Mouse (Mus musculus) layer of hippocampus, postnatal 25 days (tissue): Measurements from ENCODE around the gene Nek8. TPM values are rescaled to one million over a fixed set of nuclear protein-coding genes. Genes with fewer than 3 reads are reported as not detected.
"Not testable (repeated sequence)": the region's sequence is repeated elsewhere in the genome, so short reads cannot be mapped to it uniquely, and the experiment has no call there.

Source experiments
- DNase-seq, 2 experiments: peaks; one replicate each; pipeline ENCODE4 v3.0.0; 2022; ENCODE audit warnings: mixed read lengths in 2 of 2, low spot score in 1 of 2; ENCODE audit errors: extremely low spot score in 1 of 2
- total RNA-seq, 2 experiments: library from RNA; stranded (reverse); gene quantifications; 2 replicates each; pipeline ENCODE4 v1.2.3; 2021

The Nek8 gene
- 1 to 10 TPM; 3.1 to 3.3 TPM for total RNA-seq

DNA sequence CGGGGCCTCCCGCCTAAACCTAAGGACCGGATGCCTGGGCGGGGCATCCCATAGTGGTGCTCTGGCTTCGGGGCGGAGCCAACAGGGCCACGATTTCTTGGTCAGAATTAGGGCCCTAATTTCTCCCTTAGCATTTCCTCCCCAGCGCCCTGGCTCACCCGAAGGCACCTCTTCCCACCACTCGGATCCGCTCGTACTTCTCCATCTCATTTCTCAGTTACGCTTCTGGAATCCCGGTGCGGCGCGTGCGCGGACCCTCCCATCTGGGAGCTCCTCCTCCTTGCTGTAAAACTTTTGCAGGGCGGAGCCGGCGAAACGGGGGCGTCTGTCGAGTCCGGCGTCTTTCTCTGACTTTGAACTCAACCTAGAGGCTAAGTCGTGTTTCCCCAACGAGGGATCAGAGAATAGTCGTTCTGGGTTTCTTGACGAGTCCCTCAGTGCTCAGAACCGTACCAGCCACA is at the start of gene Nek8, which contains the start of gene Tlcd1:
TSS of gene Nek8 (minus strand) at position 274 of the 461 bp plus-strand sequence.
TSS of gene Tlcd1 (plus strand) at position 310 of the 461 bp plus-strand sequence.
- DNase-seq, result peak in 1 of 2 experiments; percentile 66

DNA sequence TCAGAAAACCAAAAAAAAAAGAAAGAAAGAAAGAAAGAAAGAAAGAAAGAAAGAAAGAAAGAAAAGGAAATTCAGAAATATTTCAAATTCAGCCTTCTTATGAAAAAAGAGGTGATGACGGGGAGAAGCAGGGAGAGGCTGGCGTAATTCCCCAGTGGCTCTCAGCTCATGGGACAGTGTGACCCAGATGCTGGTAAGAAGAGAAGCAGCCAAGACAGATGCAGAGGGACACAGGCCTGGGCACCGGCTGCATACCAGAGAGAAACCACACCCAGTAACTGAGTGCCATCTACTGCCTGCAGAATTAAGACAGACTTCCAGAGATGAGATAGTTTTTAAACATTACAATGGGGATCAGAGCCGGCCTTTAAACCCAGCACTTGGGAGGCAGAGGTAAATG is 47.1 kb upstream of the Nek8 start:
- DNase-seq, result no peak

DNA sequence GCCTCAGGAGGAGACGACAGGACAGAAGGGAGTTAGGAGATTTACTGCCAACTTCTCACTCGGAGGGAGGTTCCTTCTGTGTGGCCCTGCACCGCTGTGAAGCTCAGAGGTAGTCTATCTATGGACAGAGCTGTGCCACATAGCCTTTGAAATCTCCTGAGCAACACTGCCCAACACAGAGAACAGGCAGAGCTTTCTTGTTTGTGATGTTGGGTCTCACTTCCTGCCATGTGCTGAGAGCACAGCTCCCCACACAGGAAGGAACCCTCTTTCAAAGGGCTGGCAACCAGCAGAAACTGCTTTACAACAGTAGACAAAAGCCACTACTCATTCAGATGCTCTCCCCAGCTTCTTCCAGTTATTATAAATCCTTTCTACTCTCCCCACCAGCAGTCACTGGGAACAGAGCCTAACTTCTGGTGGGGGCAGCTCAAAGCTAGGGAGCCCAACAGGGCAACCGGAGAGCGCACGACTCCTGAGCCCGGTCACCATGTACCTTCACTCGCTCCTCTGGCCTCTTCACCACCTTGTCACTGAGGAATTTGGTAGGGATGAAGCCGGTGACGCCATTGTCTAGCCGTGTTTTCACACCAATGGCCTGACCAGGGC is 39.3 kb upstream of the Nek8 start:
- DNase-seq, result no peak

DNA sequence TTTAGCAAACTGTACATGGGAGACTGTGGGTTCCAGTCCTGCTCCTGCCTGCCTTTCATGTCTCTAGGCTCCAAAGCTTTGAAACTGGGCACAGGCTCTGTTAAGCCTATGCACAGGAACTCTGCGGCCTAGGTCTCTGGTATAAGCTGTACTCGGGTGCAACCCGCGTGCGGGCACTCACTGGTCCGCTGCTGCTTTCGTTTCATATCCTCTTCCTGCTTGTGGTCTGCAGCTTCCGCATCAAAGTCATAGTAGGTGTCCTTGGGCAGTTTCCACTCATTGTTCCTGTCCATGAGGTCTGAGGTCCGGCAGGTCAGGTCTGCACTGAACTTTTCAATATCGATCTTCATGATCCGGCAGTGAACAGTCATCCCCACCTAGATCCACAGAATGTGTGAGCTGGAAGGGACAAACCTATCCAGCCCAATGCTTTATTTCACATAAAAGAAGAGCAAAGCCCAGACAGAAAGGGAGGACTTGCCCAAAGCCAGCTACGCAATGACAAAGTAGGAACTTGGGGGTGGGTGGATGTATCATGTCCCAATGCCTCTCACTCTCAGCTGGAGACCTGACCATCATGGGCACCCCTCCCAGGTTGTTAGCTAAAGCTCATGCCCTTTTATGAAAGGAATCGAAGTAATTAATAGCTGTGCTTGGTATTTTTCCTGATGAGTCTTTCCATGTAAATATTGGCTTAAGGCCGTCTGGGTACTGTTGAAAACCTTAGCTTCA is 36.8 kb upstream of the Nek8 start:
- DNase-seq, result no peak

DNA sequence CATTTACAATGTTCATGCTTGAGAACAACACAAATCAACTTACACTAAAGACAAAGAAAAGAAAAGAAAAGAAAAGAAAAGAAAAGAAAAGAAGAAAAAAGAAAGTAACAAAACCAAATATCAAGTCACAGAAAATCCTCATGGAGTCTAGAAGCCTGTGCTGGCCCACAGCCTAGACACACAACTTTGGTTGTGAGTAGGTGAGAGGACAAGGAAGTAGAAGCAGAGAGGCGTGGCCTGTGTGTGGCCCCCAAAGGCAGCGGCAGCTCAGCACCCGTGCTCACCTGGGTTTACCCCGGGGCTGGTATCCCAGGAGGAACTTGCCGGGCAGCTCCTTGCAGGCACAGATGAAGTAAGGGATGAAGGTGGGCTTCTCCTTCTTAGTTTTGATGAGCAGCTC is 35.0 kb upstream of the Nek8 start:
- DNase-seq, result no peak

DNA sequence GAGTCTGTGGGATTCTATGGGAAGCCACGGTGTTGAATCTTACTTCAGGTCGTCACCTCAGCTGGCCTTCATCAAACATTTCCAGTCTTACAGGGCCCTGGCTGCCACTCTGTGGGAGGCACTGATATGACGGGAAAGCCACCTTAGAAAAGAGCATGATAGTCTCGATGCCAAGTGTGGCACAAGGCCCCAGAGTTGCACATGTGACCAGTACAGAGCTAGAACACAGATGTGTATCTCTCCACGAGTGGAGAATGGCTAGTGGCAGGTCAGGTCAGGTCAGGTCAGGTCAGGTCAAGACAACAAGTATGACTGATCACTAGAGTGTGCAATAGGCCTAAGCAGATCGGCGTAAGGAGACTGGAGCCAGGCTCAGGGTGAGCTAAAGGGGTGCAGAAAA is 34.1 kb upstream of the Nek8 start:
- no peak for DNase-seq

DNA sequence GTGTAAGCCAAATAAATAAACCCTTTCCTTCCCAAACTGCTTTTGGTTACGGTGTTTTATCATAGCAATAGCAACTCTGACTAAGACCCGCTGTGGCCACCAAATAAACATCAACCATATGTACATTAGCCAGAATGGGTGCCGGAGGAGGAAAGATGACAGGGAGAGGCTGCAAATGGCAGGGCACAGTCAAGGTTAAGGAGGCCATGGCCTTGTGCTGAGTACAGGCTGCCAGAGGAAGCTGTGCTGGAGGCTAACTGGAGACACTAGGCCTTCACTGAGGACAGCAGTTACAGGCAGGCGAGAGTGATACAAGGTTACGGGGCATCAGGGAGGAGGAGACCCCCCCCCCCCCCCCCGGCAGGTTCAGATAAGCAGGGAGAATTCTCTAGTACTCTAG is 33.4 kb upstream of the Nek8 start:
- DNase-seq, result no peak

DNA sequence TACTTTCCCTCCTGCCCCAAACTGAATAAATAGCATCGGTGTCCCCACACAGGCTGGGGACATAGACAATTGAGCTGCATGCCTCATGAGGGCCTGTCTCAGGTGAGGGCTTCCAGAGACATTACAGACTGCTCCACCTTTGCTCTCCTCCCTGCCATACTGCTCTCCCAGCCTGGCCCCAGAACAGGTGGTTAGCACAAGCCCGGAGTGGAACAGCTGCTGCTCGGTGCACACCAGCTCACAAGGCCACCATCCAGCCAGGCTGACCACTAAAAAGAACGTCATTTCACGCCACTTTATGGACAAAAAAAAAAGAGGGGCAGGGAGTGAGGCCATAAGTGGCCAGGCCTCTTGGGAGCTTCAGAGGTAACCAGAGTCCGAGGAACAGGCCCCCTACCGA is 30.7 kb upstream of the Nek8 start:
- no peak for DNase-seq

DNA sequence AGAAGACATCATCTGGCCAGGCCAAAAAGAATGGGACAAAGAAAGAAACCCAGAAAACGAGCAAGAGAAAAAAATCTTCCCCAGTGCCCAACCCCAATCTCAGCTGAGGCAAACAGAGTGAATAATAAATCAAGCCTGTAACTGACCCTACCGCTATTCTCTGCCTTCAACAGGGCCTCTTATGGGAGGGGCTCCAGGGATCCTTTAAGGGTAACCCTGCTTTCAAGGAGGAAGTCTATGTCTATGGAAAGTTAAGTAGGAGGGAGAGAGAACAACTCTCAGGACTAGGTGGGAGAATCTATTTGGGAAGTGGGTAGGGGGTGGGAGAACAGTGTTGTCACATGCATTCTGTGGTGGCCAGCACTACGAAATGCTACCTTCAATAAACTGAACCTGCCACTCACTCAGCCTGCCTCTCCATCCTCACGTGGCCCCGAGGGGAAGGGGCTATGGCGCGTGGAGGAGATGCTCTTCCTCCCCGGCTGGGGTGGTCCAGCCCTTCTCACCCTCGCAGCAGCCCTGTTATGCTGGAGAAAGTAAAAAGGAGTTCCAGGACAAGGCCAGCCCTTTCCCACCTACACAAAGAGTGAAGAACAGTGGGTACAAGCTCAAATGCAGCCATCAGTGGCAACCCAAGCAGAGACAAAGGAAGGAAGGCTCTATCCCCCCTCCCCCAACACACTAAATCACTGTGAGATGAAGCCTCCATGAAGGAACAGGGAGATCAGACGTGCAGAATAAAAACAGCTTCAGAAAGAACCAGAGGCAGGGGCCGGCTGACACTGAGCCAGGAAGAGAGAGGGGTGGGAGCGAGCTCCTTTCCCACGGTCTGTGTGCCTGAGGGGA is 29.1 kb upstream of the Nek8 start:
- no peak for DNase-seq

DNA sequence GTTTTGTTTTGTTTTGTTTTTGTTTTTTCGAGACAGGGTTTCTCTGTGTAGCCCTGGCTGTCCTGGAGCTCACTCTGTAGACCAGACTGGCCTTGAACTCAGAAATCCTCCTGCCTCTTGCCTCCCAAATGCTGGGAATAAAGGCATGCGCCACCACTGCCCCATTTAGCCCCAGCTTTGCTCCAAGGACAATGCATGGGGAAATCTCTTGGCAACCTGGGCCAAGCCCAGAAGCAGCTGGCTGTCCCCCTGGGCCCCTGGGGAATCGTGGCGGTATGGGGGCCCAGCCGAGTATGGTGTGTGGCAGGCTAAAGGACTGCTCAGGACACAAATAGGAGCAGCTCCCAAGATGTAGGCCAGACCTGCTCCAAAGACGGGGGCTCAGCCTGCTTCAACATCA is 27.8 kb upstream of the Nek8 start:
- no peak for DNase-seq

DNA sequence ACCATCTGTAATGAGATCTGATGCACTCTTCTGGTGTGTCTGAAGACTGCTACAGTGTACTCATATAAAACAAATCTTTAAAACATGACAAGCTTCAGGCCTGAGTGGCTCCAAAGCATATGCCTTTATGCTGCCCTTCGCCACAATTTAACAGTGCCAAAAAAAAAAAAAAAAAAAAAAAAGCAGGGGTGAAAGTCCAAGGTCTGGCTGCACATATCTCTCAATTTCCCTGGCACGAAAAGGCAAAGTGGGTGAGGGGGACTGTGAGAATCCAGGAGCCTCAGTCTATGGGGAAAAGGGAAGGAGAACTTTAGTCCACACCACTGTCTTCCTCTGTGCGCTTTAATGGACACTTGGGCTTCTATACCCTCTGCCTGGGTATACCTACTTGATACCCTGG is 25.9 kb upstream of the Nek8 start:
- DNase-seq, result no peak

DNA sequence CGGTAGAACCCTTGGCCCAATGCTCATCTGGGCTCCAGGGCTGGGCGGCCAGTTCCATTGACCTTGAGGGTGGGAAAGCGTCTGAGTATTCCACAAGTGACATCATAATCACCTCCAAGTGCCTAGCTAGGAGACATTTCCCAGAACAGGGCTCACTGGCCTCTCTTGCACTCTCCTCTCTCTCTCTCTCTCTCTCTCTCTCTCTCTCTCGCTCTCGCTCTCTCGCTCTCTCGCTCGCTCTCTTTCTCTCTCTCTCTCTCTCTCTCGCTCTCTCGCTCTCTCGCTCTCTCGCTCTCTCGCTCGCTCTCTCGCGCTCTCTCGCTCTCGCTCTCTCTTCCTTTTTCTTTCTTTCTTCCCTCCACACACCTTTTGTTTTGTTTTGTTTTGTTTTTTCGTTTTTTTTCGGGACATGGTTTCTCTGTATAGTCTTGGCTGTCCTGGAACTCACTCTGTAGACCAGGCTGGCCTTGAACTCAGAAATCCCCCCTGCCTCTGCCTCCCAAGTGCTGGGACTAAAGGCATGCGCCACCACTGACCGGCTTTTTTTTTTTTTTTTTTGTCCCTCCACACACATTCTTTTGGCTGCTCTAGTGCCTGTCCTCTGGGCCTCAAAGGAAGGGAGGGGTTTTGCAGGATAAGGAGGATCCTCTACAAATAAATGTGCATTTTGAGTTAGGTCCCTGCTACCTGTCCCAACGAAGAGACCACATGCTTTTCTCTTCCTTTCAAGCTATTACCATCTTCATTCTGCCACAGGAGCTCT is 18.8 kb upstream of the Nek8 start:
- DNase-seq, result no peak

DNA sequence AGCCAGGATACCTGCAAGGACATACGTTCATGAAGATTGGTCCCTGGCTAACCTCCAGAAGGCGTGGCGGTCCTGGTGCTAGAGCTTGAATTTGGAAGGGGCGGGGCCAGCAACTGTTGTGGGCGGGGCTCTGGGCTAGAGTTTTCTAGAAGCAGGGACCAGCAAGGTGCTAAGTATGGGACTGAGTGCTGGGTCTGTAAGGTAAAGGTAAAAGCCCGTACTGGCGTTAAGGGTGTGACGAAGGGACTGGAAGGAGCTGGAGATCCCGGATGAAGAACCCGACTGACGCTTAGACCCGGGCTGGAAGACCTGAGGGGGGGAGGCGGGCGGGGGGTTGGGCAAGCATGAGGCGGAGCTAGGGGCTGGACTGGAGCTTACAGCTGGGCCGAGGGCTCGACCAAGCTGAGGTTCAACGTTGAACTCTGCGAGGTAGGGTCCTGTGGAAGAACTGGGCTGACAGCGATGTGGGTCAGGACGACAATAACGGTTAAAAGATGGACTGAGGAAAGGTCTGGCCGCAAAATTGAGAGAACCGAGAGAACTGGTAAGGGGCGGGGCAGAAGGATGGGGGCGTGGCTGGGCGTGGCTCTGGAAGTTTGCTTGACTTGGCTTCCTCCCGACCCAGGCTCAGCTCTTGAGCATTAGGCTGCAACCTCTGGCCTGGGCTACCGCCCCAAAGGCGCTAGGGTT is 18.1 kb upstream of the Nek8 start:
- DNase-seq, result no peak

DNA sequence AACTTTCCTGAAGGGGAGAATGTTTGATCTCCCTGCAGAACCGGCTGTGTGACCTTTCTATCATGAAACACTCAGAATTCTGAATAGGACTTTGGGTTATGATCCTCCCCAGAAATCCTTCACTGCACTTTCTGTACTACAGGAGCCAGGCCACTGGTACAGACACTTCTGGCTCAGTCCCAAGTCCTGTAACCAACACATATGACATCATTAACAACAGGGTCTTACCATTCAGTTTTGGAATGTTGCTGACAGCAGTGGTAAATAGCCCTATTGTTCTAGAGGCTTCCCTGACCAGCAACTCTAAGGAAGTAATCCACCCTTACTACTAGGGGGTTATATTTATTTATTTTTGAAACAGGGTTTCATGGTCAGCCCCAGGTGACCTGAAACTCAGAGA is 16.6 kb upstream of the Nek8 start, which contains the start of gene Proca1:
TSS of gene Proca1 (plus strand) at position 280 of the 400 bp plus-strand sequence.
- DNase-seq, result no peak

DNA sequence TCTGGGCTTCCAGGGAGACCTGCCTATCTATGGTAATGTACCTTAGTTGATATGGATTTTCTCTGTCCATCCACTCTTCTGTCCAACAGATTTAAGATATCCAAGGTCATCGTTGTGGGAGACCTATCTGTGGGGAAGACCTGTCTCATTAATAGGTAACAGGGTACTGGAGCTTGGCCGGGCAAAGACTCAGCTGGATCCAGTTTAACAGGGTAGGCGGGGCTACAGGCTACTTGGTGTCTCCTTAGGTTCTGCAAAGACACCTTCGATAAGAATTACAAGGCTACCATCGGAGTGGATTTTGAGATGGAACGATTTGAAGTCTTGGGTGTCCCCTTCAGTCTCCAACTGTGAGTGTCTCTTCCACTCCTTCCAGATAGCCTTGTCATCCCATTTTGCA is 13.6 kb upstream of the Nek8 start:
- no peak for DNase-seq

DNA sequence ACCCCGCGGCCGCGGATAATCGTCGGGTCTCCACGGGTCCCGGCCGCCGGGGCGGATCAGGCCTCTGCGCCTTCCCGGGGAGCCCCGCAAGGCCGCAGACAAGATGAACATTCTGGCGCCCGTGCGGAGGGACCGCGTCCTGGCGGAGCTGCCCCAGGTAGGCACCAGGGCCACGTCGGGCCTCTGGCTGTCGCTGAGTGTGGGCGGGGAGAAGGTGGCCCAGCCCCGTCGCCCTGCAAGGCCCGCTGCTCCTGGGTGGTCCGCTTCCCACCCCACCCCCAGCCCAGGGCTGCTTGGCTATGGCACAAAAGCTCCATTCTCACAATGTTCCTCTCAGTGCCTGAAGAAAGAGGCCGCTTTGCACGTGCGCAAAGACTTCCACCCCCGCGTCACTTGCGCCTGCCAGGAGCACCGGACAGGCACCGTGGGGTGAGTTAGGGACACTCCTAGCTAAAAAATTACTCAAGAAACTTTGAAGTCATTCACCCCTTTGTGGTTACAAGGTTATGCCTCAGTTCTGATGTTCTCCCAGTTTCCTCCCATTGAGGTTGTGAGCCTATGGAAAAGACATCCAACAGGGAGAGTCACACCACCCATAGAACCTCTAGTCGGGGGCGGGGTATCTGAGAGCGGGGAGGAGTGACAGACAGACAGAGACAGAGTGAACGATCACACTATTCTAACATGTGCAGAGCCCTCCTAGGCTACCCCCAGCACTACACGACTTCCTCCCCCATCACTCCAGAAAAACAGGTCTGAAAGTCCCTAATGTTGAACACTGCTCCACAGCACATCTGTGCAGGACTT is 13.0 kb upstream of the Nek8 start:
- peak; percentile 59 to 61 for DNase-seq

DNA sequence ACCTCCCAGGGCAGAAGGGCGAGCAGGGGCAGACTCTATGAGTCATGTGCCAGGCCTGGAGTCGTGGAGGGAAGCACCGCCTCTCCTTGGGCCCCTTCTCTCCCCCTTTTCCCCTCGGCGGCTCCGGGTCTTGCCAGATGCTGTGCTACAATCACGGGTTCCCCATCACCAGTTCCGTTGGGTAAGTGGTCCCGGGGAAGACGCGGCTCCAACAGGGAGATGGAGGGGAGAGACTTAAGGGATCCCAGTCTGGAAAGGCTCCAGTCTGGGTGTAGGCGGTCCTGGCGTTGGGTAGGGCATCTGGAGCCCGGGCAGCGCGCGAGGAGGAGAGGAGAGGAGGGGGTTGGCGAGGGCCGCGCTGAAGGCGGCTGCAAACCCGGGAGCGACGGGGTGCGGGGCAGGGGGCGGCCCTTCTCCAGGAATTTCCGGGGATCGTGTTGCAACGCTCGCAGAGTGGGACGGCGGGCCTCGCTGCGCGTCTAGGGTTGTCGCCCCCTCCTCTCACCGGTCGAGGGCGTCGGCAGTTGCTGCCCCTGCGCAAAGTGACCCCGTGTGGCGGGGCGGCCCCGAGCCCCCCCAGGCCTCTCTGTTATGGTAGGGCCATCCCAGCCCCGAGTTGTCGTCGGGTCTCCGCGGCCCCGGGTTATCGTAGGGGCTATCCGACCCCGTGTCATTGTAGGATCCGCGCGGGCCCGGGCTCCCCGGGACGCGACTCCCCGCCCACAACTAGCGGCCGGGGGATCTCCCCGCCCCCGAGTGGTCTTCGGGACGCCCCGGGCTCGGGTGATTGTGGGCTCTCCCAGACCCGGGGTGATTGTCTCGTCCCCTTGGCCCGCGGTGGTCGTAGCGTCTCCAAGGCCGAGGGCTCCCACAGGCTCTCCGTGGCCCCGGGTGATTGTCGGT is 12.1 kb upstream of the Nek8 start, which contains the start of gene Rab34:
TSS of gene Rab34 (plus strand) at position 100 of the 903 bp plus-strand sequence.
- peak; percentile 69 to 70 for DNase-seq

DNA sequence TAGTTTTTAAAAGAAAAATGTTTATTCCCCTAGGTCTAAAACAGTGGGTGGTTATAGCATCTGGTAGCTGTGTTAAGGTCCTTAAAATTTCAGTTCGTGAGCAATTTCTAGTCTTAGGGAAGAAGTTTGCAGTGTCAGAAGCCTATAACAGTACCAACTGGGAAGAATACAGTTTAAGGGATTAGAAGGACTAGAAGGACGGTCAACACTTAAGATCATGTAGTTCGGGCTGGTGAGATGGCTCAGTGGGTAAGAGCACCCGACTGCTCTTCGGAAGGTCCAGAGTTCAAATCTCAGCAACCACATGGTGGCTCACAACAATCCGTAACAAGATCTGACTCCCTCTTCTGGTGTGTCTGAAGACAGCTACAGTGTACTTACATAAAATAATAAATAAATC is 8.2 kb upstream of the Nek8 start:
- DNase-seq, result not testable (repeated sequence)
